Mouse (Mus musculus): Measurements from ENCODE around the gene Stk32b.

Gene Stk32b

DNA sequence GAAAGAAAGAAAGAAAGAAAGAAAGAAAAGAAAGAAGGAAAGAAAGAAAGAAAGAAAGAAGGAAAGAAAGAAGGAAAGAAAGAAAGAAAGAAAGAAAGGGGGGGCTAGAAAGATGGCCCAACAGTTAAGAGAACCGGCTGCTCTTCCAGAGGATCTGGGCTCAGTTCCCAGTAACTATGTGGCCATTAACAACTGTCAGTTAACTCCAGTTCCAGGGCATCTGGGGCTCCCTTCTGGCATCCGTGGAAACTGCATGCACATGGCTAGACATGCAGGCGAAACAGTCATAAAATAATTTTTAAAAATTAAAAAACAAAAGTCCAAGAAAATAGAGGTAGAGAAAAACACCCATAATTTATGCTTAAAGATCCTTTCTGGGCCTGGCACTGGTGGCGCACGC lies 181.7 kb downstream of the Stk32b start:
- DNase-seq (ENCODE audit: extremely low spot score, low read depth, low spot score), result no peak

DNA sequence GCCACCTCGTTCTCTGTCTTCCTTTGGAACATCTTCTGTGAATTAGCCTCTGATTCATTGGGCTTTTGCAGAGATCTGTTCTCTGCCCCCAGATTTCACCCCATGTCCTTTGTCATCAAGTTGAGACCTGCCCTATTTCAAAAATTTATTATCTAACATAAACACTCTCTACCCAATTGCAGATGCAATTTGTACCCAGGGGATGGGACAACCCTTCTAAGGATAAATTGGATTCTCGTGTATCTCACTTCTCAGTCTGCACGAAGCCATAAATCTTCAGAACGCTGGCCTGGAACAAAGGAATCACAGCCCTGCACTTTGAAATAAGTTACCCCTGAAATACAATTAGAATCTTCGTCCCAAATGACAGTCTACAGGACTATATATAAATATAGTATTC lies 191.6 kb downstream of the Stk32b start:
- no peak for DNase-seq (ENCODE audit: extremely low spot score, low read depth, low spot score)

DNA sequence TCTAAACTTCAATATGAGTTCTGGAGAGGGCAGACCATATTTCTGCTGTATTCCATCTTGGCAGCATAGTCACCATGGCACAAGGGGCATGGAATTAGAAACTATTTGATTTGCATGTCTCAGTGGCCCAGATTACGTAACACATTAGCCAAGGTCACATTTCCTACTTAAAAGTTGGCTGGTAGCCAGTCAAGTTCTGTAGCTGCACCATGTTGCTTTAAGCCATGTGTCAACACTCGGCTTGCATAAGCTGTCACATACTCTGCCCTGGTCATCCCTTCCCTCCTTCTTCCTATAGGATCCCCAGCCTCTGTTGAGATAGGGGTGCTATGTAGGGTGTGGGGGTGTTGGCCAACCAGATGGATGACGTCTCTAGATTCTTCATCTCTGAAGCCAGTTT lies 196.5 kb downstream of the Stk32b start:
- DNase-seq (ENCODE audit: extremely low spot score, low read depth, low spot score), result no peak

DNA sequence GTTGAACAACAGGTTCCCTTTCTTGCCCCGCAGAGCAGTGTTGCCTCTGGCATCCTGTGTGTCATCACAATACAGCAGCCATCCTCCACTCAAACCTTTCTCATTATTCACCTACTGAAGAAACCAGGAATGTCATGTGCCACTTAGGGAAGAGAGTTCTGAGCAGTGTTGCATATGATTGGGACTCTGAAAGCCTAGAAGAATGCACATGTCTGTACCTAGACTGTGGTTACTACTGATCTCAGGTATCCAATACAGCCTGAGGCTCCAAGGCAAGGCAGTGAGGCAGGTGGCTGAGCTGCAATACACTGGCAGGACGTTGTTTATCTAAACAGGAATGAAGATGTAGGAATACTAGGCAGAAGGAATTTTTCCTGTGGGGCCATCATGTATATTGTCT lies 204.5 kb downstream of the Stk32b start:
- DNase-seq (ENCODE audit: extremely low spot score, low read depth, low spot score), result no peak

DNA sequence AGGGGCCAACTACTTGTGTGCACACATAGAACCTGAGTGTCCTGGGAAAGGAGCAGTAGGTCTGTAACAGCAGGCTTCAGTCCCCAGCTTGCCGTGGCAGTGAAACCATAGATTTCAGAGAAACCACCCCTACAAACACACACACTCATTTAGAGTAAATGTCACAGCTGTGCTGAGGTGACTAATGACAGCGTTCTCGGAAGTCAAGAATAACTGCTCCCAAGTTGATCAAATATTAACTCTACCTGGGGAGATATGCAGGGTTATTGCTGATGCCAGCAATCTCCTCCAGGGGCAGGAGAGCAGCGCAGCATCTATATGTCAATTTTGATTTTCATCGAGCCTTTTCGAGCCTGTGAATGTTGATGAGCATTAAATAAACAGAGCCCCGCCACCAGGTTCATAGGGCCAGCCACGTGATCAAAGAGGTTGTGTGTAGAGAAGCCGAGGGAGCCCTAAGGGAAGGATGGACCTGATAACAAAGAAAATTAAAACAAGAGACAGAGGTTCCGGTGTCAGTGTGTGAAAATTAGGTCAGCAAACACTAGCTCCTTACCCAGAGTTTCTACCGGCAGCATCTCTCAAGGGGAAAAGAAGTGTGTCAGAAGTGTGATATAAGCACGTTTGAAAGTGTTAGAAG lies 210.0 kb downstream of the Stk32b start:
- no peak for DNase-seq (ENCODE audit: extremely low spot score, low read depth, low spot score)

DNA sequence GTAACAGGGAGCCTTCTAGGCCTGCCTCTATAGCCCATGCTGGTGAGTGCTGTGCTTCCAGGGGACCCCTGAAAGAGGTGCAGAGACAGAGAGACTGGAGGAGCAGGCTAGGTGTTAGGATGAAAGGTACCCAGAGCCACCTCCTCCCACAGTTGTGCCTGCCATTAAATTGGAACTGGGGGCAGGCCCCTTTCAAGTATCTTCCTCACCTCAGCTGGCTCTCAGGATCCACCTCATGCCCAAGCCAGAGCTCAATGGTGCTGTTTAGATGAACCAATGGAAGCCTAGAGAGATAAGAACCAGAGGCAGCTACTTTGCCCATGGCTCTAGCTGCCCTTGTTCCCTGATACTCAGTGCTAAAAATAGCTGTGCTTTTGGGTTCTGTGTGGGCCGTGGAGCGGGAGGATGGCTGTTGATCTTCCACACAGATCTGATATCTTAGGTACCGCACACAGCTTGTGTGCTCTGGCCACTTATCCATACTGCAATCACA lies 221.9 kb downstream of the Stk32b start:
- DNase-seq (ENCODE audit: extremely low spot score, low read depth, low spot score), result no peak

DNA sequence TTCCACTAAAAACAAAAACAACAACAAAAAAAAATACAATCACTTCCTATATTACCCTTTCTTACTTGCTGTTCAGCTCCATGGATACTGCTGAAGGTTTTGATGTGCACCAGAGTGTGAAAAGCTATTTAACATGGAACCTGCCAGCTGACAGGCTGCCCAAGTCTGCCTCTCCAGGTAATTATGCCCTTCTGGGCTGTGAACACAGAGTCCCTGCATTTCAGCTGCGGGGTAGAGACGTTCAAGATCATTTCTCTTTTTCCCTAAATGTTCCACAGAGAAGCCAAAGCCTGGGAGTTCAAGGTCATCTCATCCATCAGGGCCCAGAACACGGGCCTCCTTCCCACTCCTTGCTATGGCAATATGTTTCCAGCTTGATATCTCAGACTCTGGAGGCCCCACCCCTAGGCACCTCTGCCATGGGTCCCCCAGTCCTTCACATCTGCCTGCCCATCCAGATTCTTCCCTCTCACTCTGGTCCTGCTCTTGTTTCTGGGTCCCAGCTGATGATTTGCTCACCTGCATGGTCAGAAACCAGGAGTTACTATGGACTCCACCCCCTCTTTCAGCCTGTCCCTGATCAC lies 244.9 kb downstream of the Stk32b start:
- DNase-seq (ENCODE audit: extremely low spot score, low read depth, low spot score), result no peak

DNA sequence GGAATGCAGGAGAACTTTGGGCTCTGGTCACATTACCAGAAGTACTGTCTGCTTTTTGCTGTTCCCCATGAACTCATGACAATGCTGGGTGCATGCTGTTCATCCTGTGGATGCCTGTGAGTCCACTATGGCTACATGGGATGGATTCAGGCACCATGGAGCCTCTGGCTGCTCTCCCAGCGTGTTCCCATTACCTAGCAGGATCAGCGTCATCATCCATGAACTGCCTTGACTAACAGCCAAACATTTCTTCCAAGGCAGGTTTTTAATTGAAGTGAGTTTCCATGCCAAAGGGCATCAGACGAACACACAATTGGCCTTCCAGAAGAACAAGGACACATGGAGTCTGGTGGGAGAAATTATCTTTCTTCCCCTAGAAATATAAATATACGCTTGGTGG lies 245.4 kb downstream of the Stk32b start:
- no peak for DNase-seq (ENCODE audit: extremely low spot score, low read depth, low spot score)

DNA sequence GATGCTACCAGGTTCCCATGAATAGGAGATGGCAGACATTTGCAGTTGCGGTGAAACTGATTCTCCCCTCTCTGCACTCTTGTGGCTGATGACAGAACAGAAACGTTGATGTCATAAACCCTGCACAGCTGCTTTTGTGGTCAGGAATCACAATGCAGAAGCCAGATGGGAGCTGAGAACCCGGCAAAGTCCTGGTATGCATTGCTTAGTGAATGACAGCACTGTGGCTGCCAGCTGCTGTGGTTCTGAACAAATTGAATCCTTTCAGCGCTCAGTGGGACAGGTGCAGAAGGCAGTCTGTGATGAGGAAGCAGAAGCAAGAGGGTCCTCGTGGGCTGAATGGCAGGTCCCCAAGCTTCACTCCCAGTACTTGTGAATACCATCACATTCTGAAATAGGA lies 247.9 kb downstream of the Stk32b start:
- no peak for DNase-seq (ENCODE audit: extremely low spot score, low read depth, low spot score)

DNA sequence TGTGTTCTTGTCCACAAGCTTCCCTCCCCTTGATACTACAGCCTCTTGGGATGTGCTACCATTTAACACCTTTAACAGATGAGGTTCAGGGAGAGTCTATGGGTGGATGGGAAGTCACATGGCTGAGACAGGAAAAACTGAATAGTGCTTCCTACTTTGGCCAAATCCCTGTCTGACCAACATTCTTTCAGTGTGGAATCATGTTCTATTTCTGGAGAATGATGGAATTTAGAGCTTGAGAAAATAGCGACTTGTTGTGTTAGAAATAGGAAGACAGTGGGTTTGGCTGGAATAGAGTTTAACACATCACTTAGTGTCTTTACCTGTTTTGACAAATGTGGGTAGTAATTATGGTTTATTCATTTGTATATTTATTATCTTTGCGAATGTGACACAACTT lies 249.3 kb downstream of the Stk32b start:
- no peak for DNase-seq (ENCODE audit: extremely low spot score, low read depth, low spot score)

DNA sequence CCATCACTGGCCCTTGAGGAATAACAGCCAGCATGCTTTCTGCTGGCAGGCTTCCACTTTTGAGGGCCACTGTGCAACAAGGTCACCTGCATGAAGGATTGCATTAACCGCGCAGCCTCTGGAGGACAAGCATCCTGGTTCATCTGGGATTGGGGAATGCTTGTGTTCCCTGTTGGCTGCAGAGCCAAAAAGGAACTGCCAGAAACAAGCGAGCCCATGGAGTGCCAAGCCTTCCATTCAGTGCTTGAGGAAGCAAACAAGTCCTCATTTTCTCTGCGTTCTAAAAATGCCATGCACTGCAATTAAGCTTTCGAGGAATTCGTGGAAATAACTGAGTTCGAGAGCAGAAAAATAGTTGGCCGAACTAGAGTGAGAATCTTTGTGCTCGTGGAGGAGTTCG lies 251.5 kb downstream of the Stk32b start:
- no peak for DNase-seq (ENCODE audit: extremely low spot score, low read depth, low spot score)

DNA sequence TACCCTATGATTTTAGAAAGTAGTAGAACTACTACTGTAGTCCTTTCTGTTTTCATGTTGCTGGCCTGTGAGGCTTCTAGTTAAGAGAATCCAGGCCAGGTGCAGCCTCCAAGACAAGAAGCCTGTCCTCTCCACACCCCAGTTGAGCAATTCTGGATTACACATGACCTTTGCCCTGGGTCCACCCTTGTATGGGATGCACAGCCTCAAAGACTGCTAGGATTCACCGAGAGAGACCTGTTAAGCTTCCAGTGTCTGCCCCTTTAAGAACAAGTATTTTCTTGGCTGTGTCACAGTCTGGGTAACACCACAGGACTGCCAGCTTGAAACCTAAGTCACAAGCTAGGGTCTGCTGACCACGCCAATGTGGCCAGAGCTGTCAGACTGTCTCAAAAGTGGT lies 258.7 kb downstream of the Stk32b start:
- DNase-seq (ENCODE audit: extremely low spot score, low read depth, low spot score), result no peak

DNA sequence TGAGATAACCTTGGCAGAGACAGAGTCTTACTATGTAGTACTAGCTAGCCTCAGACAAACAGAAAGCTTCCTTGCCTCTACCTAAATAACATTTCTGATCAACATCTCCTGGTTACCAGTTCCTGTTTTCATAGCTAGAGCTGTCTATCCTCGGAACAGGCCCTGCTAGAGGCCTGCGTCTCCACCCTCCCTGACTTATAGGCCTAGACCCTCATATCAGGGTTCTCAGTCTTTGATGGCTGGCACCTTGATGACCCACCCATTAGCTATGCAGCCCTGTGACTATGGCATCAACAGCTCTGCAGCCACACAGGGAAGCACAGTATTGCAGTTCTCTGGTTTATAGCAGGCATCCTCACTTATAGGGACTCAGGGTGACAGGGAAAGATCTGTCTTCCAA lies 259.1 kb downstream of the Stk32b start:
- DNase-seq (ENCODE audit: extremely low spot score, low read depth, low spot score), result no peak

DNA sequence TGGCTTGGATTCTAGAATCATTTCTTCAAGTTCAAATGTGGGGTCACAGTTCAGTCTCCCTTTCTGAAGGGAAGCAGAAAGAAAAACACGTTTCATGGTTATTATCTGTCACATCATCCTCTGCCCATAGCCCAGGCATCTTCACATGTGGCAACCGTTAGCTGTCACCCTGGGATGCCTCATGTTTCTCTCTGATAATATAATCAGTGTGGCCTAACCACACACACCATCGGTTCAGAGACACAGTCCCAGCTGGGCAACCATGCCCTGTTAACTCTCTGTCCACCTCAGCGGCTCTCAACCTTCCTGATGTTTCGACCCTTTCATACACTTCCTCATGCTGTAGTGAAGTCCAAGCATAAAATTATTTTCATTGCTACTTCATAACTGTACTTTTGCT lies 259.8 kb downstream of the Stk32b start:
- no peak for DNase-seq (ENCODE audit: extremely low spot score, low read depth, low spot score)

DNA sequence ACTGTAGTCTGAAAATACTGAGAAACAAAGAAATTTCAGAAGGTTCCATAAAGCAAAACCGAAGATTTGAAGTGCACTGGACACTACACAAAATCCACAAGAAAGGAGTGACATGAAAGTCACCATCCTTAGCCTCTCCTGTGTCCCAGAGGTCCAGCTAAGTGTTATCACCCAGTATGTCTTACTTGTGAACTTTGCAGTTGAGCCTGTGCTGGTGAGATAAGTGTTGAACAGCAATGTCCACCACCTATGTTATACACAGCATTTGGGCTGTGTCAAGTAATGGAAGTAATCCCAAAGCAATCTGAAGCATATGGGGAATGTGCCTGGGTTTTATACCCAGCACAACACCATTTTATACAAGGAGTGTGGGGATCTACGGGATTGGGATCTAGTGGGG lies 260.4 kb downstream of the Stk32b start:
- no peak for DNase-seq (ENCODE audit: extremely low spot score, low read depth, low spot score)

DNA sequence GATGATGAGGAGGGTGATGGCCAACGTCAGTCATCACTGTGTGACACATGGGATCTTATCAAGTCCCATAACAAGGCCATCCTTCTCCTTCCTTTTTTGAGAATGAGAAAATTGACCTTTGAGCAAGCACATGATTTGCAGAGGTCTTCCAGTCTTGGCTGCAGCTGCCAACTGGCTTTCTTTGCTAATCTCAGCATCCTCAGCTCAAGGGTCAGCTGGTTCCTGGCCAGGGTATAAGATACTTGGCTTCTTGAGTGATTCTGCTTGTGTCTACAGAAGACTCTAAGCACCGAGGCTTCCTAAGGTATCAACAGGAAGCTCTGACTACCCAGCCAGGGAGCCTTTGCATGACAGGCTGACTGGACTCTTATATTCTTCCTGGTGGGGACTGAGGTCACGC lies 269.4 kb downstream of the Stk32b start:
- no peak for DNase-seq (ENCODE audit: extremely low spot score, low read depth, low spot score)

DNA sequence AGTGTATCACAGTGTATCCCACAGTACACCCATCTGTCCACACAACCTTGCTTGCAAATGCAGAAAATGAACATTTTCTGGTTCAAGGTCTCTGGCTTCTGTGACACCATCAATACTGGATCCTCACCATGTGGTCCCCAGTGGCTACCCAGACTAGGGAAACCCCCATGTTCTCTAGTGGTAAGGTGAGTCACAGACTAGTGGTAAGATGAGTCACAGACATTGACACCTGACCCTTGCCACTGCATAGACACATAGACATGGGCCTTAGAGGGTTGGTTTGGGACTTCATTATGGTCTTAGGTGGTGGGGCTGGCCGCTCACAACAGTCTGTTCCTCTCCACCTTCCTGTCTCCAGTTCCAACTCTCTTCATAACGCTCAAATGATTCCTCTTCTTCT lies 274.2 kb downstream of the Stk32b start:
- DNase-seq (ENCODE audit: extremely low spot score, low read depth, low spot score), result no peak

DNA sequence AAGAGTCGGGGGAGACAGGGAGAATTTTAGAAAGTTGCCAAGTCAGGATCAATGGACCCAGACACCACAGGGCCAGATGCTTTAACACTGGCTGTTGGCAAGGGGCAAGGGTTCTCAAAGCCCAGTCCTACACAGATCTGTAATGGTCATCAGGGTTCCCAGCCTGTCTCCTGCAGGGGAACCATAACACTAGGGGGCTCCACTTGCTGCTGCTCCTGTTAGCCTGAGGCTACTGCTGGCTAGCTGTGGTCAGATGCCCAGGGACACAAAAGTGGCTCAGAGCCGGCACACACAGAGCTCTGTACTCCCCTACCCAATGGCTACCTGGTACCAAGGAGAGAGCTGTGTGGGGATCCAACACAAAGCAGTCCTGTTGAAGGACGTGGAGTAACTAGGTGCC lies 281.6 kb downstream of the Stk32b start:
- DNase-seq (ENCODE audit: extremely low spot score, low read depth, low spot score), result no peak

DNA sequence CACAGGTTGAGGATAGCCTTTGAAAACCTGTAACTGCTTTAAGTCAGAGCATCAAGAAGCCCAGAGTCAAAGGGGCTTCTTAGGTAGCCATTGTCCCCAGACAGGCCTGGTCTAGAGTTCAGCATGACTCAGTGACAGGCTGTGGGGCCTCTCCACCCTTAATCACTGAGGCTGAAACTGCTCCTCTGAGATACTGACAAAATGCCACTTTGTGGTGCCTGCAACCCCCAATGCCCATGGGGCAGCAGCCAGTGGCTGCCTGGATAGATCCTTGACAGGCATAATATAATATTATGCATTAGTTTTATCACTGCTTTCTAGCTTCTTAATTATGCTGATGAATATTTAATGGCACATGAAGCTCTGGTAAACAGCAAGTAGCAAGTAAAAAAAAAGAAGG lies 289.8 kb downstream of the Stk32b start:
- DNase-seq (ENCODE audit: extremely low spot score, low read depth, low spot score), result no peak

DNA sequence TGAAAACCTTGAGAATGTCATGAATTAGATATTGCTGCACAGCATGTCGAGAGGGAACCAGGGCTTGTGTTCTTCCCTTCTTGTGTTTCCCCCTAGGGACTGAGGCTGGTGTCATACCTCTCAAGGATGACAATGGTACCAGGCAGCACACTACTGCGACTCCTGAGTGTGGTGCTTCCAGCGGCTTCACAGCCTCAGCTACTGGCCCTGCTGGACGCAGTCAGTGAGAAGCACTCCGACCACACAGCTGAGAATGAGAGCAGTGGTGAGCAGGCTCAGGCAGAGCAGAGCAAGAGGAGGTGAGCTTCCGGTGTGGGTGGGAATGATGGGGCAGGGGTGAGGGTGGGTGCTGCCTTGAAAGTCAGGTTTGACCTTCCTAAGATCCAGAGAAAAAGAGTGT lies 297.9 kb downstream of the Stk32b start:
- no peak for DNase-seq (ENCODE audit: extremely low spot score, low read depth, low spot score)
